Mouse (Mus musculus): ENCODE measurements around the gene Pitpnm2. TPM values are rescaled to one million over a fixed set of nuclear protein-coding genes. Genes with fewer than 3 reads are reported as not detected.

Gene Pitpnm2
- total and polyA plus RNA-seq, 2 experiments = 10.6 to 30.3 TPM

- peaks cover 59% of the 10 kb centered on the region for H3K79me2 ChIP-seq (ENCODE audit: control insufficient read depth, insufficient read depth, low read length)
- TF ChIP-seq CTCF (IDR thresholded peaks at IDR 0.05; ENCODE audit: low read depth, low read length) (no peak), POLR2A (IDR thresholded peaks at IDR 0.05; ENCODE audit: extremely low read depth, insufficient read depth, low read length) (no peak)
- H3K27me3 ChIP-seq (ENCODE audit: control insufficient read depth, insufficient read depth, low read length) = no peaks in the 10 kb centered on the region
- H3K36me3 ChIP-seq (ENCODE audit: control insufficient read depth, insufficient read depth, low read length) = peaks cover 5% of the 10 kb centered on the region
- peak overlapping the region; percentile 55; the same call in 1 of the 2 replicates for H3K27ac ChIP-seq (replicated peaks; ENCODE audit: insufficient read depth, low read depth, low read length)
- H3K4me1 ChIP-seq (ENCODE audit: control insufficient read depth, insufficient read depth, low read length) = peaks cover 24% of the 10 kb centered on the region
- no peak for DNase-seq (ENCODE audit: extremely low read depth, low read depth, low spot score)
- peak overlapping the region; percentile 14; the same call in 1 of the 2 replicates for H3K9ac ChIP-seq (ENCODE audit: low read depth, low read length)
- 78% methylated on average over 7 of the region's 7 CpGs for WGBS
- H3K4me3 ChIP-seq (ENCODE audit: insufficient read depth, low read depth, low read length) = no peak overlapping the region
These were observed 2.3 kb downstream of the Pitpnm2 start for GRCm38 (mm10) chr5:124247296-124247695.

GRCm38 (mm10) chr5:124244885-124245284, 4.7 kb downstream of the Pitpnm2 start:
- peaks cover 5% of the 10 kb centered on the region for H3K36me3 ChIP-seq (ENCODE audit: control insufficient read depth, insufficient read depth, low read length)
- peaks cover 67% of the 10 kb centered on the region for H3K79me2 ChIP-seq (ENCODE audit: control insufficient read depth, insufficient read depth, low read length)
- H3K4me3 ChIP-seq (ENCODE audit: insufficient read depth, low read depth, low read length) = no peak overlapping the region
- WGBS = 87% methylated on average over 7 of the region's 7 CpGs
- H3K27ac ChIP-seq (replicated peaks; ENCODE audit: insufficient read depth, low read depth, low read length) = no peak overlapping the region; the same call in 1 of the 2 replicates
- H3K4me1 ChIP-seq (ENCODE audit: control insufficient read depth, insufficient read depth, low read length) = peaks cover 17% of the 10 kb centered on the region
- H3K9ac ChIP-seq (ENCODE audit: low read depth, low read length) = no peak overlapping the region
- H3K27me3 ChIP-seq (ENCODE audit: control insufficient read depth, insufficient read depth, low read length) = no peaks in the 10 kb centered on the region
- no peak for DNase-seq (ENCODE audit: extremely low read depth, low read depth, low spot score)
- TF ChIP-seq POLR2A (IDR thresholded peaks at IDR 0.05; ENCODE audit: extremely low read depth, insufficient read depth, low read length) (no peak), CTCF (IDR thresholded peaks at IDR 0.05; ENCODE audit: low read depth, low read length) (no peak)

DNA sequence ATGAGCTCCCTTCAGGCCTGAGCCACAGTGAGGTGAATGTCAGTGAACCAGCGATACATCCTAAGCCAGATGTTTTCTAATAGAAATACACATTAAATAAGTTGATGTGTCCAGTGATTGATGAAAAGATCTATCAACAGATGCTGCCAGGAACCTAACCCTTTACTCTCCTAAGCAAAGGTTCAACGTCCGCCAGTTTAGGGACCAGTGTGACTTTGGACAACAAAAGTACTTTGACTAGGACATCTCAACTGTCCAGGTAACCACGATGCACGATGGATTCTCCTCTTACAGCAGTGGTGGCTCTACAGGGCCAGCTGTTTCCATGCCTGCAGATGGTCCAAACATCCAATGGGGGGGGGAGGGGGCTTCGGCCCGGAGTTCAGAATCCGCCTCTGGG, 5.1 kb downstream of the Pitpnm2 start:
- H3K9ac ChIP-seq (ENCODE audit: low read depth, low read length) = no peak overlapping the region
- no peaks in the 10 kb centered on the region for H3K27me3 ChIP-seq (ENCODE audit: control insufficient read depth, insufficient read depth, low read length)
- H3K36me3 ChIP-seq (ENCODE audit: control insufficient read depth, insufficient read depth, low read length) = peaks cover 5% of the 10 kb centered on the region
- peaks cover 66% of the 10 kb centered on the region for H3K79me2 ChIP-seq (ENCODE audit: control insufficient read depth, insufficient read depth, low read length)
- no peak for TF ChIP-seq CTCF (IDR thresholded peaks at IDR 0.05; ENCODE audit: low read depth, low read length)
- TF ChIP-seq POLR2A (IDR thresholded peaks at IDR 0.05; ENCODE audit: extremely low read depth, insufficient read depth, low read length) = no peak
- H3K4me3 ChIP-seq (ENCODE audit: insufficient read depth, low read depth, low read length) = no peak overlapping the region
- H3K27ac ChIP-seq (replicated peaks; ENCODE audit: insufficient read depth, low read depth, low read length) = no peak overlapping the region; the same call in 1 of the 2 replicates
- peaks cover 17% of the 10 kb centered on the region for H3K4me1 ChIP-seq (ENCODE audit: control insufficient read depth, insufficient read depth, low read length)
- DNase-seq (ENCODE audit: extremely low read depth, low read depth, low spot score) = peak; percentile 82
- 51% methylated on average over 8 of the region's 8 CpGs for WGBS

DNA sequence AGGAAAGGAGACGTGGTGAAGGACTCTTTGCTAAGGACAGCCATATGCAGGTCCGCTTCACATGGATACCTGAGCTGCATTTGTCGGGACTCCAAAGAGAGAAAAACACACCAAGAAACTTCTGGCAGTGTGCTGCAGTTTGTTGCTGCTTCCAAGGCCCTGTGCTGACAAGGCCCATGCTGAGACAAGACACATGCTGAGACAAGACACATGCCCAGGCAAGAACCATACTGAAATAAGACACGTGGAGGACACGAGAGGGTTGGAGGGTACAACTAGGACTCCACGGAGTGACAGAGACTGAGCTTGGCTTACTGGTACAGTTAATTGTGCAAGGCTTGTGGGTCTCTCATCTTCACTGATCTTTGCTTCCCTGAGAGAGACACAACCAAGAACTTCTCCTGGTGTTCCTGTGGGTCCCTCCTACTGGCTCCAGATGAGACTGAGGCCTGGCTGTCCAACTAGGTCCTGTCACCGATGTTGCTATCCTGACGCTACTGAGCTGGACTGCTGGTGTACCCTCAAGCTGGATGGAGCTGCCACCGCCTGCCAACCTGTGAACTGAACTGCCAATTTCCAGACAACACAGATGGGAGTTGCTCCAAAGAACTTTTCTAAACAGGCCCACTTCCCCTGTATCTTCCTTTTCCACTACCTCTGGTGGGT, 6.2 kb downstream of the Pitpnm2 start:
- no peak overlapping the region for H3K27ac ChIP-seq (replicated peaks; ENCODE audit: insufficient read depth, low read depth, low read length)
- no peaks in the 10 kb centered on the region for H3K27me3 ChIP-seq (ENCODE audit: control insufficient read depth, insufficient read depth, low read length)
- no peak overlapping the region for H3K4me3 ChIP-seq (ENCODE audit: insufficient read depth, low read depth, low read length)
- peaks cover 14% of the 10 kb centered on the region; the same call in 1 of the 2 replicates for H3K4me1 ChIP-seq (ENCODE audit: control insufficient read depth, insufficient read depth, low read length)
- WGBS = 84% methylated on average over 9 of the region's 9 CpGs
- peaks cover 66% of the 10 kb centered on the region for H3K79me2 ChIP-seq (ENCODE audit: control insufficient read depth, insufficient read depth, low read length)
- TF ChIP-seq CTCF (IDR thresholded peaks at IDR 0.05; ENCODE audit: low read depth, low read length) = no peak
- no peak for TF ChIP-seq POLR2A (IDR thresholded peaks at IDR 0.05; ENCODE audit: extremely low read depth, insufficient read depth, low read length)
- no peak overlapping the region for H3K9ac ChIP-seq (ENCODE audit: low read depth, low read length)
- no peak for DNase-seq (ENCODE audit: extremely low read depth, low read depth, low spot score)
- H3K36me3 ChIP-seq (ENCODE audit: control insufficient read depth, insufficient read depth, low read length) = peaks cover 5% of the 10 kb centered on the region

DNA sequence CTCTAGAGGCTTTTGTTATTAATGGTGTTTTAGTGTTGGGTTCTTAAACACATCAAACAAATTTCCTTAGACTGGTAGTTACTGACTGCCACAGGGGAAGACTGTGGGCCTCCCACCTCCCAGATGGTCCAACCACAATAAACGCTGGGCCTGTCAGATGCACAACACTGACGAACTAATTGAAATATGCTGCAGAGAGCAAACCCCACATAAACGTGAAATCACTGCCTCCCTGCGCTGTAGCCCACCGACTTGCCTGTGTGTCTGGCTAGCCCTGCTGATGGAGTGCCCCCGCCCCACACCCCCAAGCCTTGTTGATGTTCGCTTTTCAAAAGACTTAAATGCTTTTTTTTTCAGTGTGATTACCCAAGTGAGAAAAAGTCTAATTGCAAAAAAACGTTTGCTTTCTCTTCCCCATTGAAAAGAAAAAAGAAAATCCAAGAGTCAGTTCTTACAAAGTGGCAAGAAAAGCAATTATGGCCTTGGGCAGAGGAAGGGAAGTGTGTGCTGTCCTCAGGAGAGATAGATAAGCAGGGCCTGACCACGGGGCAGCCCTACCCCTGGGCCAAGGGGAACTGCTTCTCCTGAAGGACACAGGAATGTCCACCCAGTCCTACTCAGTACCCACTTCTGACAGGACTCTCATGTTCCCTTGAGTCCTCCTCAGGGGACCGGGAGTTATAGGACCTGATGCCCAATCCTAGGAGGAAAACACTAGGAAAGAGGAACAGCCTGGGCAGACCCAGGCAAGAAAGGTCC, 7.7 kb downstream of the Pitpnm2 start:
- Histone ChIP-seq H3K27me3 (ENCODE audit: control insufficient read depth, insufficient read depth, low read length) (no peaks in the 10 kb centered on the region), H3K9ac (ENCODE audit: low read depth, low read length) (no peak overlapping the region), H3K79me2 (ENCODE audit: control insufficient read depth, insufficient read depth, low read length) (peaks cover 53% of the 10 kb centered on the region; the same call in 1 of the 2 replicates), H3K4me1 (ENCODE audit: control insufficient read depth, insufficient read depth, low read length) (peaks cover 8% of the 10 kb centered on the region), H3K4me3 (ENCODE audit: insufficient read depth, low read depth, low read length) (no peak overlapping the region), H3K36me3 (ENCODE audit: control insufficient read depth, insufficient read depth, low read length) (peaks cover 5% of the 10 kb centered on the region), H3K27ac (replicated peaks; ENCODE audit: insufficient read depth, low read depth, low read length) (no peak overlapping the region)
- no peak for TF ChIP-seq CTCF (IDR thresholded peaks at IDR 0.05; ENCODE audit: low read depth, low read length)
- no peak for TF ChIP-seq POLR2A (IDR thresholded peaks at IDR 0.05; ENCODE audit: extremely low read depth, insufficient read depth, low read length)
- 75% methylated on average over 10 of the region's 10 CpGs for WGBS
- DNase-seq (ENCODE audit: extremely low read depth, low read depth, low spot score) = no peak
